Mouse (Mus musculus) heart, postnatal 25 days (tissue): ENCODE measurements at regions not wholly inside any gene's neighbourhood (a gene's known extent, or its start where the extent isn't known, plus 50 kb on each side); places are given as distances from the start of the nearest gene placed in this dataset.

ENCODE experiments used
- DNase-seq: peaks from one replicate; pipeline ENCODE4 v3.0.0; 2022; ENCODE audit warnings: low spot score
- intact Hi-C: fragments of 180-260 bp; cut with DNase I; formaldehyde crosslinking; loops from one replicate; pipeline ENCODE4 v1.15.1; 2025

DNA sequence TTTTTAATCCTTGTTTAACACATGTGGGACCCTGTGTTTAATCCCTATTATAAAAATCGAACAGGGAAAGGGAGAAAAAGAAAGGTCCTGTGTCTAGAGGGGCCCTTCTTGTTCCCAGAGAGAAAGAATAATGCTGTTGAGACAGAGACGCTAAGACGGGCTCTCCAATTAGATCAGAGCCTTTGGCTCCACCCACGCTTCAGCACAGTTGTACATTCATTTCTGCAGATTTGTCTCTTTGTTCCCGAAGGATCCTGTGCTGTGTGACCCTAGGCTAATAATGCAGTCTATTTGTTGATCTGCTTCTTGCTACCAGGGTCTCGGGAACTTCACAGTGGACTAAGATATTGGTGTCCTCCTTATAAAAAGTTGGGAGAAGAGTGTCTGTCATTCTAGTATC lies 92.0 kb downstream of the Cdc5l start:
- intact Hi-C loops, result no loop called here
- no peak for DNase-seq

- no peak for DNase-seq
- intact Hi-C loops, result no loop called here
Observed at GRCm38 (mm10) chr17:45340851-45341250, 92.7 kb downstream of the Cdc5l start.

- DNase-seq, result no peak
- intact Hi-C loops, result no loop called here
Observed at GRCm38 (mm10) chr17:45339226-45339625, 94.3 kb downstream of the Cdc5l start.

DNA sequence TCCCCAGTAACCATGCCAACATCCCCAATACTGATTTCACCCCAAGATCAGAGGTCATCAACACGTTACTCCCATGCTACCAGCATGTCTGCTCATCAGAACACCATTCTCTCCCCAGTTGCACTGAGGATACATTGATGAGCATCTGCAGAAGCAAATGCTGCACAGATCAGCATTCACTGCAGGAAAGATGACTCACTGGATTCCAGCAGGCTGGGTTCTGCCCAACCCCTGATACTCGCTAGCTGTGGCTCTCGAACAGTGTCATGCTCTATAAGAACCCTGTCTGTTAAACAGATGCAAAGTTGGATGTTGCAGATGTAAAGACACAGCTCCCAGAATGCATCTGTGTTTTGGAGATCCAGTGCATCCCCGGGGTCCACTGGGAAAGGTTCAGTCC lies 95.5 kb downstream of the Cdc5l start:
- intact Hi-C loops, result no loop called here
- no peak for DNase-seq

DNA sequence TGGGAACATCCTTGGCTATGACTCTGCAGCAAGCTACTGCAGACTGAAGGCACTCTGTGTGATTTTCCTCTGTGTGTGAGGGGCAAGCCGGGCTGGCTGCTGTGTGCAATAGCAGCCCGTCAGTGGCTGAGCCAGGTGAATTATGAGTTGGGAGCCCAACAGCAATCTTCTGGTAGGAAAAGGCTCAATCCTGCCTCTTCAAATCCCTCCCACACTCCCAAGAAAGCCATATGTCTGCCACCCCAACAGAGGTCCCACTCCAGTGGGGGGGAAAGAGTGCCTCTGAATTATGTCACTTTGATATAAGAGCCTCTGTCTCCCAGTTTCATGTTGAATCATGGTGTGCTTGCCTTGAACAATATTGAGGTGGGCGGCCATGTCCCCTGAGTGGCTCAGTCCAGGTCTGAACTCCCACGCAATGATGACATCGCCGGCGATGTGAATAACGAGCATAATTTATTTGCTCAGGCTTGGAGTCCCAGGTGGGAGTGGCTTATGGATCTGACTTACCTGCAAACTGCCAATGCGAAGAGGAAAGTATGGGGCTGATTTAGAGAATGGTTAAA lies 97.9 kb downstream of the Cdc5l start:
- intact Hi-C loops, result no loop called here
- no peak for DNase-seq

- intact Hi-C loops, result no loop called here
- DNase-seq, result no peak
Observed at GRCm38 (mm10) chr17:45334732-45335381, 98.7 kb downstream of the Cdc5l start.

- no peak for DNase-seq
- intact Hi-C loops, result no loop called here
Observed at GRCm38 (mm10) chr17:45332321-45332720, 101.2 kb downstream of the Cdc5l start.

- intact Hi-C loops, result no loop called here
- no peak for DNase-seq
Observed at GRCm38 (mm10) chr17:45329241-45329640, 104.3 kb downstream of the Cdc5l start.

- no peak for DNase-seq
- intact Hi-C loops, result no loop called here
Observed at GRCm38 (mm10) chr17:45326726-45327125, 106.8 kb downstream of the Cdc5l start.

- intact Hi-C loops, result no loop called here
- no peak for DNase-seq
Observed at GRCm38 (mm10) chr17:45326173-45326572, 107.4 kb downstream of the Cdc5l start.

DNA sequence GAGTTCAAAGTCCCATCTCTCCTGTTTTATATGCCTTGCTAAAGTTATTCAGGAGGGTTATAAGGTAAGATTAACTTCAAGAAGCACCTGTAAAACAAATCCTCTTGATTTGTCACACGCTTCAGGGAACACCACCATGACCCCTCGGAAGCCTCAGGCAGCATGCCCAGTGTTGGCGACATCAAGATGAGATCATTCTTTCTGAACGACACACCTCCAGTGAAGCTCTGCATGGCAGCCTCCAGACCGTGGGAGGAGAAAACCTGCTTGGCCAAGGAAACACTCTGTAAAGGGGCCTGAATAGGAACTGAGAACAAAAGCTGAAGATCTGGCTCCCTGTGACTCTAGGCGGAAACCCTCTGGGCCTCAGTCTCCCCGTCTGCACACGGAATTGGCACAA lies 110.7 kb downstream of the Cdc5l start:
- no peak for DNase-seq
- intact Hi-C loops, result no loop called here

DNA sequence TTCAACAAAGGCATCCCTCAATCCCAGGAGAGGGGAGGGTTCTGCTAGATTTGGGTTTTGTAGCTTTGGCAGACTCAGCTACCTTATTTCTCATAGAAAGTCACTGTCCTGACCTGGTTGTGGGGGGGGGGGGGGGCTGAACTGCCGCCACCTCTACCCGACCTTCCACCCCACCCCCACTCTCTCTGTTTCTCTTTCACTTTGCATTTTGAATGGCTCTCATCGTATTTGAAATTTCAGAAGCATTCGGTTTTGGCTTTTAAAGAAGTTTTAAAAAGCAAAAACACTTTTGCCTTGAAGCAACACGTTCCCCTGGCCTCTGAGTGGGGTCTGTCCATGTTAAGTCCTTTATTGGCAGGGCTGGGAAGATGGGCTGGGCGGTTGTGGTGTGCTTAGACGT lies 113.5 kb downstream of the Cdc5l start:
- intact Hi-C loops, result no loop called here

GRCm38 (mm10) chr17:45318211-45319076 lies 115.1 kb downstream of the Cdc5l start:
- no peak for DNase-seq
- intact Hi-C loops, result no loop called here

More for the DNA sequence above, 113.5 kb downstream of the Cdc5l start:
- DNase-seq, result no peak

DNA sequence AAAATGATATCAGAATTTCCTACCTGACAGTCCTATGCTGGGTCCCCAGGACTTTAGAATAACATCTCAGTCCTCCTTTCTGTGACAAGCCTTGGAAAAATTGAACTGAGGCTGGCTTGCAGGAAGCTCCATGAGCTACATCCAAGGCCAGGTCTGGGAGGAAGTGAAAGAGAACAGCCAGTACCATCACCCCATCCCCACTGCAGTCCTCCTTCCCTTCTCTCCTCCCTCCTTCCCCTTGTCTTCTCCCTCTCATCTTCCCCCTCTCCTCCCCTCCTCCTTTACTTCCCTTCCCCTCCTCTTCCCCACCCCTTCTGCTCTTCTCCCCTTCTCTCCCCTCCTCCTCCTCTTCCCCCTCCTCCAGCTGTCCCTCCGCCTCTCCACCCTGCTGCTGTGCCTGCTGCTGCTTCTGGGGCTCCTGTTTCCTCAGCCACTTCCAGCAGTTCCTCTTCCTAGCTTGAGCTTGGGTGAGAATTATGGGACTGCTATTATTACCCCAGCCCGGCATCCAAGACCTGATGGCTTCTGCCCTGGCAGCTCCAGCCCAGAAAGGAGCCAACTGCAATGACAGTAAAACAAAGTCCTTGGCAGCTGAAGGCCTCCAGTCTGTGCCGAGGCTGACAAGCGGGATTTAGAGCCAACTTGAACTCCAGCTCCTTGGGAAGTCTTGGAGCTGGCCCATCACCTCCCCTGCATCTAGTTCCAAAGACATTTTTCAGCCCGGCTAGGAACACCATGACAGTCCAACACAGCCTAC lies 120.8 kb downstream of the Cdc5l start:
- DNase-seq, result peak; percentile 62

DNA sequence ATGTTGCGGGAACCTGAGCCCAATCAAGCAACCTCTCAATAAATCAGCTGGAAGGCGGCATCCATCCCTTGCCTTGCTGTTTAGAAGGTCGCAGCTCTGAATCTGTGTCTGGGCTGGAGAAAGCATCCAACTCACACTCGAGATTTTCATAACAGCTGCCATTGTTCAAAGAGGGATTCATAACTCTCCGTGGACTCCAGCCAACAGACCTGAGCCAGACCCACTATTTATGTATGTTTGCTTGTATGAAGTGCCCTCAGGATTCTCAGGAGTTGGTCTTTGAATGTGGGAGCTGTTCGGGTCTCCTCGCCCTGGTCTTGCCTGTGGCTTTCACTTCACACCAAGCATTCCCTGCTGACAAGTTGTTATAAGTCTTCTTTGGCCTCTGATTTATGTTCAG lies 127.0 kb downstream of the Cdc5l start:
- DNase-seq, result no peak
- intact Hi-C loops, result no loop called here

More for the DNA sequence above, 120.8 kb downstream of the Cdc5l start:
- intact Hi-C loops, result no loop called here

- intact Hi-C loops, result no loop called here
- DNase-seq, result no peak
Observed at GRCm38 (mm10) chr17:45303183-45303582, 130.4 kb downstream of the Cdc5l start.

DNA sequence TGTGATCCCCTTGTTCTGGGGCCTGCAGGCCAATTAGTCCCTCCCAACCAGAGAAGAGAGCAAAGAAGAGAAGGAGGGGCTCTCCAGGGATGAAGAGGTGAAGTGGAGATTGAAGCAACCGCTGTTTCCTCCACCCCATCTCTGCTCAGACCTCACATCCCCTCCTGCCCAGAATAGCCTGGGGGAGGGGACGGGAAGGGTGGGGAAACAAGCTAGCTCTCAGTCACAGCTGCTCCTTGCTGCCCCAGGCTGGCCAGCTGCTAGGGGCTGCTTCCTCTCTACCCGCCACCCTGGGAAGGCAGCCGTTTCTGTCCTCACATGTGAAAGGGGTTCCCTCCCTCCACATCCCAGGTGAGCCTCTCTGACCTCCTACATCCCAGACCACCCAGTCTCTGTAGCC lies 135.2 kb downstream of the Cdc5l start:
- intact Hi-C loops, result no loop called here

GRCm38 (mm10) chr17:45297860-45298259 lies 135.7 kb downstream of the Cdc5l start:
- intact Hi-C loops, result no loop called here
- no peak for DNase-seq

More for the DNA sequence above, 135.2 kb downstream of the Cdc5l start:
- DNase-seq, result no peak

- DNase-seq, result no peak
- intact Hi-C loops, result no loop called here
Observed at GRCm38 (mm10) chr17:45296363-45296762, 137.2 kb downstream of the Cdc5l start.

- intact Hi-C loops, result no loop called here
- no peak for DNase-seq
Observed at GRCm38 (mm10) chr17:45294886-45295285, 138.7 kb downstream of the Cdc5l start.
